Mouse (Mus musculus) forebrain, embryonic 10.5 days (tissue): ENCODE data around the gene Srd5a3. TPM values are rescaled to one million over a fixed set of nuclear protein-coding genes. Genes with fewer than 3 reads are reported as not detected.

Experiments
- DNase-seq: peaks from one replicate; pipeline ENCODE4 v3.0.0-alpha.2; 2017; ENCODE audit warnings: low spot score; ENCODE audit errors: extremely low spot score
- H3K27ac ChIP-seq: fragments of 300-500 bp; sonication (generic); 2 replicates; pipeline ENCODE4 v1.5.1; 2016; ENCODE audit warnings: mild to moderate bottlenecking
- H3K27me3 ChIP-seq: fragments of 300-500 bp; sonication (generic); 2 replicates; pipeline ENCODE4 v1.6.1; 2016; ENCODE audit warnings: mild to moderate bottlenecking; ENCODE audit not compliant: poor library complexity, severe bottlenecking
- H3K36me3 ChIP-seq: fragments of 300-500 bp; sonication (generic); replicated peaks from 2 replicates; pipeline ENCODE4 v1.6.1; 2016; ENCODE audit warnings: mild to moderate bottlenecking, moderate library complexity
- H3K4me1 ChIP-seq: fragments of 300-500 bp; sonication (generic); 2 replicates; pipeline ENCODE4 v1.6.1; 2016
- H3K4me3 ChIP-seq: fragments of 300-500 bp; sonication (generic); 2 replicates; pipeline ENCODE4 v1.5.1; 2016; ENCODE audit warnings: mild to moderate bottlenecking, moderate library complexity
- H3K9me3 ChIP-seq: fragments of 300-500 bp; sonication (generic); 2 replicates; pipeline ENCODE4 v1.6.1; 2016; ENCODE audit warnings: mild to moderate bottlenecking, moderate library complexity
- WGBS: fragments of 180-500 bp; shearing (Covaris S2); methylation state at CpG from one replicate; pipeline ENCODE4 v1.1.7; 2016; 5-methylcytosine and 5-hydroxymethylcytosine counted together
- polyA plus RNA-seq: library from polyadenylated mRNA; unstranded; fragments of >200 nt; fragmentation: Nextera tagmentation; extraction: Ambion mirVana; gene quantifications from 2 replicates; pipeline ENCODE4 v1.2.1, GENCODE M21; 2016

Gene Srd5a3
- polyA plus RNA-seq, 1 experiment from 2014 or later: 22.8 TPM

- no peak overlapping the region for H3K27ac ChIP-seq
- no peak for DNase-seq
- H3K27me3 ChIP-seq: peaks cover 10% of the 10 kb centered on the region
- 91% methylated on average over 5 of the region's 5 CpGs for WGBS
- no peak overlapping the region for H3K4me3 ChIP-seq
- no peaks in the 10 kb centered on the region for H3K36me3 ChIP-seq
- no peaks in the 10 kb centered on the region for H3K9me3 ChIP-seq
- peaks cover 21% of the 10 kb centered on the region for H3K4me1 ChIP-seq
These were observed 39.7 kb downstream of the Srd5a3 start for GRCm38 (mm10) chr5:76179791-76180190.

GRCm38 (mm10) chr5:76182326-76182725 lies 42.3 kb downstream of the Srd5a3 start:
- H3K36me3 ChIP-seq: peaks cover 19% of the 10 kb centered on the region
- DNase-seq: no peak
- 76% methylated on average over 3 of the region's 3 CpGs for WGBS
- peaks cover 27% of the 10 kb centered on the region for H3K4me1 ChIP-seq
- H3K27me3 ChIP-seq: peaks cover 10% of the 10 kb centered on the region
- H3K9me3 ChIP-seq: no peaks in the 10 kb centered on the region
- H3K27ac ChIP-seq: no peak overlapping the region
- no peak overlapping the region for H3K4me3 ChIP-seq

GRCm38 (mm10) chr5:76183043-76183749 lies 43.1 kb downstream of the Srd5a3 start:
- 40% methylated on average over 17 of the region's 17 CpGs for WGBS
- Histone ChIP-seq H3K4me1 (peaks cover 27% of the 10 kb centered on the region), H3K36me3 (peaks cover 25% of the 10 kb centered on the region), H3K27ac (peak overlapping the region; percentile 99), H3K9me3 (no peaks in the 10 kb centered on the region), H3K4me3 (peak overlapping the region; percentile 95), H3K27me3 (peaks cover 10% of the 10 kb centered on the region)
- DNase-seq: no peak

GRCm38 (mm10) chr5:76183750-76184261 lies 43.7 kb downstream of the Srd5a3 start, which contains the start of gene Tmem165:
TSS of gene Tmem165 (plus strand) at chr5:76183880.
- under 1% methylated on average over 62 of the region's 62 CpGs for WGBS
- peak; percentile 94 for DNase-seq
- Histone ChIP-seq H3K27ac (peak within 1 kb of the TSS; percentile 99), H3K4me1 (peaks cover 27% of the 10 kb centered on the region), H3K4me3 (peak within 1 kb of the TSS; percentile 95), H3K36me3 (peaks cover 25% of the 10 kb centered on the region), H3K9me3 (no peaks in the 10 kb centered on the region), H3K27me3 (peaks cover 10% of the 10 kb centered on the region)

- peak; percentile 85 for DNase-seq
- Histone ChIP-seq H3K9me3 (no peaks in the 10 kb centered on the region), H3K4me3 (peak overlapping the region; percentile 95), H3K36me3 (peaks cover 29% of the 10 kb centered on the region), H3K27me3 (peaks cover 10% of the 10 kb centered on the region), H3K27ac (peak overlapping the region; percentile 99), H3K4me1 (peaks cover 33% of the 10 kb centered on the region)
- 5% methylated on average over 38 of the region's 38 CpGs for WGBS
These were observed 44.4 kb downstream of the Srd5a3 start for GRCm38 (mm10) chr5:76184286-76185080.

GRCm38 (mm10) chr5:76187885-76188284 lies 47.8 kb downstream of the Srd5a3 start:
- 83% methylated on average over 5 of the region's 5 CpGs for WGBS
- H3K27me3 ChIP-seq: peaks cover 2% of the 10 kb centered on the region; the same call in 1 of the 2 replicates
- no peak overlapping the region for H3K27ac ChIP-seq
- peaks cover 36% of the 10 kb centered on the region for H3K4me1 ChIP-seq
- DNase-seq: no peak
- H3K9me3 ChIP-seq: no peaks in the 10 kb centered on the region
- H3K4me3 ChIP-seq: no peak overlapping the region
- H3K36me3 ChIP-seq: peaks cover 57% of the 10 kb centered on the region

GRCm38 (mm10) chr5:76190609-76191008 lies 50.5 kb downstream of the Srd5a3 start:
- H3K27me3 ChIP-seq: no peaks in the 10 kb centered on the region
- peaks cover 18% of the 10 kb centered on the region for H3K4me1 ChIP-seq
- H3K4me3 ChIP-seq: no peak overlapping the region
- peaks cover 73% of the 10 kb centered on the region for H3K36me3 ChIP-seq
- H3K9me3 ChIP-seq: no peaks in the 10 kb centered on the region
- no peak overlapping the region for H3K27ac ChIP-seq
- DNase-seq: no peak
- 96% methylated on average over 4 of the region's 4 CpGs for WGBS

GRCm38 (mm10) chr5:76193075-76193474 lies 53.0 kb downstream of the Srd5a3 start:
- H3K4me1 ChIP-seq: peaks cover 10% of the 10 kb centered on the region; the same call in 1 of the 2 replicates
- H3K27ac ChIP-seq: no peak overlapping the region
- H3K27me3 ChIP-seq: no peaks in the 10 kb centered on the region
- H3K4me3 ChIP-seq: no peak overlapping the region
- peaks cover 75% of the 10 kb centered on the region for H3K36me3 ChIP-seq
- no peak for DNase-seq
- H3K9me3 ChIP-seq: no peaks in the 10 kb centered on the region

GRCm38 (mm10) chr5:76194377-76194945 lies 54.4 kb downstream of the Srd5a3 start:
- Histone ChIP-seq H3K4me1 (peaks cover 4% of the 10 kb centered on the region; the same call in 1 of the 2 replicates), H3K36me3 (peaks cover 83% of the 10 kb centered on the region), H3K4me3 (no peak overlapping the region), H3K27me3 (no peaks in the 10 kb centered on the region), H3K9me3 (no peaks in the 10 kb centered on the region), H3K27ac (no peak overlapping the region)
- 92% methylated on average over 6 of the region's 6 CpGs for WGBS
- no peak for DNase-seq

GRCm38 (mm10) chr5:76199346-76199745 lies 59.3 kb downstream of the Srd5a3 start:
- Histone ChIP-seq H3K4me3 (no peak overlapping the region), H3K27me3 (no peaks in the 10 kb centered on the region), H3K27ac (no peak overlapping the region), H3K9me3 (no peaks in the 10 kb centered on the region), H3K36me3 (peaks cover 95% of the 10 kb centered on the region), H3K4me1 (no peaks in the 10 kb centered on the region)
- WGBS: 96% methylated on average over 13 of the region's 13 CpGs
- no peak for DNase-seq

- H3K4me3 ChIP-seq: no peak overlapping the region
- no peak for DNase-seq
- H3K9me3 ChIP-seq: no peaks in the 10 kb centered on the region
- peaks cover 98% of the 10 kb centered on the region for H3K36me3 ChIP-seq
- no peaks in the 10 kb centered on the region for H3K27me3 ChIP-seq
- H3K27ac ChIP-seq: no peak overlapping the region
- H3K4me1 ChIP-seq: no peaks in the 10 kb centered on the region
- 97% methylated on average over 3 of the region's 3 CpGs for WGBS
These were observed 63.1 kb downstream of the Srd5a3 start for GRCm38 (mm10) chr5:76203171-76203570.
